Mouse (Mus musculus): ENCODE measurements around the gene Rpusd3. TPM values are rescaled to one million over a fixed set of nuclear protein-coding genes. Genes with fewer than 3 reads are reported as not detected.

Gene Rpusd3
- total RNA-seq, 2 experiments from 2014 or later, result 10.3 to 11.5 TPM

Small RNA genes within 50 kb of the gene (microRNA-seq; reads per million reads assigned to microRNA genes)
- gene Gm24387, result not detected

Other genes with a start within 250 kb of the Rpusd3 start
- gene Lhfpl4, start 224.0 kb downstream of the Rpusd3 start, total RNA-seq (2021), result under 1 TPM; 0.29 to 0.34 TPM
- 10 to 100 TPM; 13.1 to 15.4 TPM for gene Mtmr14, start 181.5 kb downstream of the Rpusd3 start, total RNA-seq (2021)
- not detected for gene Cpne9, start 137.0 kb downstream of the Rpusd3 start, total RNA-seq (2021)
- 10 to 100 TPM; 12.7 to 15.8 TPM for gene Brpf1, start 112.2 kb downstream of the Rpusd3 start, total RNA-seq (2021)
- 1 to 10 TPM; 4.4 to 4.8 TPM for gene Ogg1, start 92.4 kb downstream of the Rpusd3 start, total RNA-seq (2021)
- 10 to 100 TPM; 65.9 to 68.5 TPM for gene Camk1, start 75.4 kb downstream of the Rpusd3 start, total RNA-seq (2021)
- gene Tada3, start 41.5 kb downstream of the Rpusd3 start, total RNA-seq (2021), result 10 to 100 TPM; 21.2 to 24.4 TPM
- gene Arpc4, start 41.2 kb downstream of the Rpusd3 start, total RNA-seq (2021), result 10 to 100 TPM; 66.4 to 74.2 TPM
- gene Ttll3, start 30.1 kb downstream of the Rpusd3 start, total RNA-seq (2021), result 1 to 10 TPM; 1.0 to 1.4 TPM
- gene Cidec, start 16.4 kb upstream of the Rpusd3 start, total RNA-seq (2021), result 1 to 10 TPM; 5.6 to 9.0 TPM
- gene Jagn1, start 23.2 kb upstream of the Rpusd3 start, total RNA-seq (2021), result 10 to 100 TPM; 22.2 TPM
- gene Il17re, start 39.1 kb upstream of the Rpusd3 start, total RNA-seq (2021), result 1 to 10 TPM in 1 of 2 experiments, under 1 TPM in 1; 0.78 to 1.1 TPM
- gene Il17rc, start 52.1 kb upstream of the Rpusd3 start, total RNA-seq (2021), result 10 to 100 TPM in 1 of 2 experiments, 1 to 10 TPM in 1; 8.2 to 10.0 TPM
- gene Creld1, start 64.0 kb upstream of the Rpusd3 start, total RNA-seq (2021), result 10 to 100 TPM; 52.2 to 55.6 TPM
- not detected for gene Prrt3, start 82.6 kb upstream of the Rpusd3 start, total RNA-seq (2021)
- 10 to 100 TPM; 57.4 to 60.9 TPM for gene Emc3, start 112.3 kb upstream of the Rpusd3 start, total RNA-seq (2021)
- gene Fancd2, start 112.3 kb upstream of the Rpusd3 start, total RNA-seq (2021), result under 1 TPM; 0.26 to 0.53 TPM
- not detected for gene Fancd2os, start 181.4 kb upstream of the Rpusd3 start, total RNA-seq (2021)
- 10 to 100 TPM; 70.0 to 70.9 TPM for gene Brk1, start 185.4 kb upstream of the Rpusd3 start, total RNA-seq (2021)
- gene Vhl, start 204.6 kb upstream of the Rpusd3 start, total RNA-seq (2021), result 10 to 100 TPM; 10.7 to 11.7 TPM
- gene Irak2, start 219.1 kb upstream of the Rpusd3 start, total RNA-seq (2021), result 10 to 100 TPM in 1 of 2 experiments, 1 to 10 TPM in 1; 9.7 to 10.6 TPM